Mouse (Mus musculus): ENCODE measurements around the gene Gm26897.

DNA sequence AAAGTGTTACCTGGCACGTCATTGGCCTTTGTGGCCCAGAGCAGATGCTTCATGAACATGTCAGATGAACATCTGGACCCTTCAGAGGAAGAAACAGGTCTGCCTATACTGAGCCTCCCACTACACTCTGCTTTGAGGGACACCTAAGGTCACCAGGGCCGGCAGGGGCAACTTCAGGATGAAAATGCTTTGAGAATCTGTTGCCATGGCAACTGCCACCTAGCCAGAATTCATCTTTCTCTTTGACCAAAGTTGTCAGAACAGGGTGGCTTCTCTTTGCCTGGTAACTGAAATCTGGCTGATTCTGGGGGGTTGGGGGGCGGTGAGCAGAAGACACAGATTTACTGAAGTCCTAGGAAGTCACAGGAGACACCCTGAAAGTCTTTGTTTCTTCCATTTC, 14.7 kb upstream of the Gm26897 start:
- TF ChIP-seq CTCF (IDR thresholded peaks at IDR 0.05; ENCODE audit: extremely low read depth, insufficient read depth, insufficient read length, insufficient replicate concordance): no peak
- TF ChIP-seq POLR2A (IDR thresholded peaks at IDR 0.05; ENCODE audit: low read depth, low read length): no peak
